Mouse (Mus musculus): ENCODE measurements around the gene Sox13. TPM values are rescaled to one million over a fixed set of nuclear protein-coding genes. Genes with fewer than 3 reads are reported as not detected.
"Not testable (repeated sequence)": the region's sequence is repeated elsewhere in the genome, so short reads cannot be mapped to it uniquely, and the experiment has no call there.

The Sox13 gene
- polyA plus RNA-seq, 1 experiment from 2014 or later = 4.1 TPM

- Histone ChIP-seq H3K9me3 (ENCODE audit: control insufficient read depth, low read length) (no peaks in the 10 kb centered on the region), H3K36me3 (ENCODE audit: control insufficient read depth, insufficient read depth, low read length) (no peaks in the 10 kb centered on the region), H3K27me3 (replicated peaks; ENCODE audit: control insufficient read depth, insufficient read depth, low read length) (peaks cover 12% of the 10 kb centered on the region), H3K9ac (ENCODE audit: low read depth, low read length) (no peak within 1 kb of the TSS), H3K4me2 (no peak within 1 kb of the TSS), H3K4me3 (ENCODE audit: low read depth, low read length) (no peak within 1 kb of the TSS), H3K4me1 (replicated peaks; ENCODE audit: control insufficient read depth, insufficient read depth, low read length) (peaks cover 4% of the 10 kb centered on the region; the same call in 1 of the 2 replicates), H3K27ac (ENCODE audit: low read depth, low read length) (no peak within 1 kb of the TSS)
- WGBS = 91% methylated on average over 1 of the region's 1 CpGs
- no peak for ATAC-seq (replicated peaks; ENCODE audit: low FRiP score)
- DNase-seq (ENCODE audit: low spot score) = no peak
These were observed 74.0 kb downstream of the Sox13 start, which contains the start of gene Ren1 for GRCm38 (mm10) chr1:133350210-133350609. TSS of gene Ren1 (plus strand) at chr1:133350510.

GRCm38 (mm10) chr1:133347693-133348520 lies 76.3 kb downstream of the Sox13 start:
- Histone ChIP-seq H3K4me1 (replicated peaks; ENCODE audit: control insufficient read depth, insufficient read depth, low read length) (peaks cover 4% of the 10 kb centered on the region; the same call in 1 of the 2 replicates), H3K4me3 (ENCODE audit: low read depth, low read length) (no peak overlapping the region), H3K36me3 (ENCODE audit: control insufficient read depth, insufficient read depth, low read length) (no peaks in the 10 kb centered on the region), H3K4me2 (no peak overlapping the region), H3K27ac (ENCODE audit: low read depth, low read length) (no peak overlapping the region), H3K9ac (ENCODE audit: low read depth, low read length) (no peak overlapping the region), H3K27me3 (replicated peaks; ENCODE audit: control insufficient read depth, insufficient read depth, low read length) (peaks cover 3% of the 10 kb centered on the region; the same call in 1 of the 2 replicates), H3K9me3 (ENCODE audit: control insufficient read depth, low read length) (no peaks in the 10 kb centered on the region)
- WGBS = 48% methylated on average over 11 of the region's 11 CpGs
- ATAC-seq (replicated peaks; ENCODE audit: low FRiP score) (no peak), DNase-seq (ENCODE audit: low spot score) (no peak)

GRCm38 (mm10) chr1:133347226-133347625 lies 77.0 kb downstream of the Sox13 start:
- WGBS = 58% methylated on average over 3 of the region's 3 CpGs
- H3K4me2 ChIP-seq = no peak overlapping the region
- DNase-seq (ENCODE audit: low spot score) (no peak), ATAC-seq (replicated peaks; ENCODE audit: low FRiP score) (no peak)
- H3K4me3 ChIP-seq (ENCODE audit: low read depth, low read length) = no peak overlapping the region
- H3K9me3 ChIP-seq (ENCODE audit: control insufficient read depth, low read length) = no peaks in the 10 kb centered on the region
- H3K27me3 ChIP-seq (replicated peaks; ENCODE audit: control insufficient read depth, insufficient read depth, low read length) = peaks cover 3% of the 10 kb centered on the region; the same call in 1 of the 2 replicates
- H3K27ac ChIP-seq (ENCODE audit: low read depth, low read length) = no peak overlapping the region
- no peak overlapping the region for H3K9ac ChIP-seq (ENCODE audit: low read depth, low read length)
- H3K4me1 ChIP-seq (replicated peaks; ENCODE audit: control insufficient read depth, insufficient read depth, low read length) = peaks cover 4% of the 10 kb centered on the region; the same call in 1 of the 2 replicates
- no peaks in the 10 kb centered on the region for H3K36me3 ChIP-seq (ENCODE audit: control insufficient read depth, insufficient read depth, low read length)

- H3K4me2 ChIP-seq = no peak overlapping the region
- no peaks in the 10 kb centered on the region for H3K36me3 ChIP-seq (ENCODE audit: control insufficient read depth, insufficient read depth, low read length)
- peaks cover 3% of the 10 kb centered on the region; the same call in 1 of the 2 replicates for H3K27me3 ChIP-seq (replicated peaks; ENCODE audit: control insufficient read depth, insufficient read depth, low read length)
- H3K9me3 ChIP-seq (ENCODE audit: control insufficient read depth, low read length) = no peaks in the 10 kb centered on the region
- no peak overlapping the region for H3K9ac ChIP-seq (ENCODE audit: low read depth, low read length)
- no peak overlapping the region for H3K27ac ChIP-seq (ENCODE audit: low read depth, low read length)
- no peak overlapping the region for H3K4me3 ChIP-seq (ENCODE audit: low read depth, low read length)
- no peak for ATAC-seq (replicated peaks; ENCODE audit: low FRiP score)
- 76% methylated on average over 9 of the region's 9 CpGs for WGBS
- DNase-seq (ENCODE audit: low spot score) = no peak
- H3K4me1 ChIP-seq (replicated peaks; ENCODE audit: control insufficient read depth, insufficient read depth, low read length) = peaks cover 4% of the 10 kb centered on the region; the same call in 1 of the 2 replicates
These were observed 77.6 kb downstream of the Sox13 start for GRCm38 (mm10) chr1:133346531-133346930.

- Histone ChIP-seq H3K27me3 (replicated peaks; ENCODE audit: control insufficient read depth, insufficient read depth, low read length) (no peaks in the 10 kb centered on the region), H3K4me1 (replicated peaks; ENCODE audit: control insufficient read depth, insufficient read depth, low read length) (peaks cover 4% of the 10 kb centered on the region; the same call in 1 of the 2 replicates), H3K9me3 (ENCODE audit: control insufficient read depth, low read length) (no peaks in the 10 kb centered on the region), H3K27ac (ENCODE audit: low read depth, low read length) (no peak overlapping the region), H3K36me3 (ENCODE audit: control insufficient read depth, insufficient read depth, low read length) (no peaks in the 10 kb centered on the region), H3K4me2 (no peak overlapping the region), H3K4me3 (ENCODE audit: low read depth, low read length) (no peak overlapping the region), H3K9ac (ENCODE audit: low read depth, low read length) (no peak overlapping the region)
- 85% methylated on average over 2 of the region's 2 CpGs for WGBS
- ATAC-seq (replicated peaks; ENCODE audit: low FRiP score) = no peak
- no peak for DNase-seq (ENCODE audit: low spot score)
These were observed 79.8 kb downstream of the Sox13 start for GRCm38 (mm10) chr1:133344357-133344756.

GRCm38 (mm10) chr1:133340403-133340802 lies 83.8 kb downstream of the Sox13 start:
- not testable (repeated sequence) for DNase-seq (ENCODE audit: low spot score); H3K4me3 ChIP-seq (ENCODE audit: low read depth, low read length); H3K4me2 ChIP-seq; ATAC-seq (replicated peaks; ENCODE audit: low FRiP score); H3K9me3 ChIP-seq (ENCODE audit: control insufficient read depth, low read length); H3K9ac ChIP-seq (ENCODE audit: low read depth, low read length); H3K27me3 ChIP-seq (replicated peaks; ENCODE audit: control insufficient read depth, insufficient read depth, low read length); H3K4me1 ChIP-seq (replicated peaks; ENCODE audit: control insufficient read depth, insufficient read depth, low read length); H3K36me3 ChIP-seq (ENCODE audit: control insufficient read depth, insufficient read depth, low read length); H3K27ac ChIP-seq (ENCODE audit: low read depth, low read length)
- 56% methylated on average over 1 of the region's 1 CpGs for WGBS

GRCm38 (mm10) chr1:133333937-133334336 lies 90.2 kb downstream of the Sox13 start:
- H3K4me3 ChIP-seq (ENCODE audit: low read depth, low read length) = no peak overlapping the region
- WGBS = 78% methylated on average over 6 of the region's 6 CpGs
- ATAC-seq (replicated peaks; ENCODE audit: low FRiP score) (no peak), DNase-seq (ENCODE audit: low spot score) (no peak)
- no peaks in the 10 kb centered on the region for H3K4me1 ChIP-seq (replicated peaks; ENCODE audit: control insufficient read depth, insufficient read depth, low read length)
- no peak overlapping the region for H3K27ac ChIP-seq (ENCODE audit: low read depth, low read length)
- H3K36me3 ChIP-seq (ENCODE audit: control insufficient read depth, insufficient read depth, low read length) = no peaks in the 10 kb centered on the region
- no peaks in the 10 kb centered on the region for H3K9me3 ChIP-seq (ENCODE audit: control insufficient read depth, low read length)
- H3K4me2 ChIP-seq = no peak overlapping the region
- H3K9ac ChIP-seq (ENCODE audit: low read depth, low read length) = no peak overlapping the region
- H3K27me3 ChIP-seq (replicated peaks; ENCODE audit: control insufficient read depth, insufficient read depth, low read length) = peaks cover 24% of the 10 kb centered on the region

GRCm38 (mm10) chr1:133332656-133333430 lies 91.3 kb downstream of the Sox13 start:
- Histone ChIP-seq H3K4me2 (no peak overlapping the region), H3K27me3 (replicated peaks; ENCODE audit: control insufficient read depth, insufficient read depth, low read length) (peaks cover 34% of the 10 kb centered on the region), H3K27ac (ENCODE audit: low read depth, low read length) (no peak overlapping the region), H3K9me3 (ENCODE audit: control insufficient read depth, low read length) (no peaks in the 10 kb centered on the region), H3K4me1 (replicated peaks; ENCODE audit: control insufficient read depth, insufficient read depth, low read length) (no peaks in the 10 kb centered on the region), H3K36me3 (ENCODE audit: control insufficient read depth, insufficient read depth, low read length) (no peaks in the 10 kb centered on the region), H3K4me3 (ENCODE audit: low read depth, low read length) (no peak overlapping the region), H3K9ac (ENCODE audit: low read depth, low read length) (no peak overlapping the region)
- no peak for ATAC-seq (replicated peaks; ENCODE audit: low FRiP score)
- 81% methylated on average over 11 of the region's 11 CpGs for WGBS
- DNase-seq (ENCODE audit: low spot score) = no peak

Measured in liver, embryonic 11.5 days (tissue).